Mouse (Mus musculus) liver, postnatal 0 days (tissue): ENCODE data around the gene Cpt1a. TPM values are rescaled to one million over a fixed set of nuclear protein-coding genes. Genes with fewer than 3 reads are reported as not detected.

Experiments
- ATAC-seq: fragments of 200-750 bp; cut with Nextera tagmentation; 2 replicates; pipeline ENCODE4 v1.8.0; 2017; ENCODE audit warnings: mild to moderate bottlenecking, moderate library complexity
- DNase-seq: peaks from one replicate; pipeline ENCODE4 v3.0.0-alpha.2; 2016
- H3K27ac ChIP-seq: fragments of 300-500 bp; sonication (generic); 2 replicates; pipeline ENCODE4 v1.5.1; 2014; ENCODE audit warnings: antibody characterized with exemption, moderate library complexity, mild to moderate bottlenecking, low read depth
- H3K27me3 ChIP-seq: fragments of 300-500 bp; sonication (generic); 2 replicates; pipeline ENCODE4 v1.6.1; 2014; ENCODE audit warnings: low read length, control low read depth, mixed read lengths; ENCODE audit not compliant: insufficient read depth
- H3K36me3 ChIP-seq: fragments of 300-500 bp; sonication (generic); replicated peaks from 2 replicates; pipeline ENCODE4 v1.6.1; 2014; ENCODE audit warnings: mild to moderate bottlenecking, control low read depth, low read length, moderate library complexity, mixed read lengths; ENCODE audit not compliant: insufficient read depth
- H3K4me1 ChIP-seq: fragments of 300-500 bp; sonication (generic); 2 replicates; pipeline ENCODE4 v1.6.1; 2014; ENCODE audit warnings: antibody characterized with exemption, mild to moderate bottlenecking, control low read depth; ENCODE audit not compliant: insufficient read depth
- H3K4me2 ChIP-seq: fragments of 300-500 bp; sonication (generic); 2 replicates; pipeline ENCODE4 v1.6.1; 2014; ENCODE audit warnings: low read depth, mild to moderate bottlenecking, low read length, moderate library complexity, mixed read lengths
- H3K4me3 ChIP-seq: fragments of 300-500 bp; sonication (generic); 2 replicates; pipeline ENCODE4 v1.5.1; 2014; ENCODE audit warnings: low read depth, low read length
- H3K9ac ChIP-seq: fragments of 300-500 bp; sonication (generic); replicated peaks from 2 replicates; pipeline ENCODE4 v1.6.1; 2014; ENCODE audit warnings: mild to moderate bottlenecking, moderate library complexity
- H3K9me3 ChIP-seq: fragments of 300-500 bp; sonication (generic); 2 replicates; pipeline ENCODE4 v1.6.1; 2016; ENCODE audit warnings: mild to moderate bottlenecking, control low read depth, low read length, mixed read lengths
- CTCF ChIP-seq: sonication (generic); IDR thresholded peaks from 2 replicates; pipeline ENCODE4 v1.5.1; 2016; ENCODE audit warnings: antibody characterized with exemption, low read depth
- EP300 ChIP-seq: IDR thresholded peaks from 2 replicates; pipeline ENCODE4 v1.6.1; 2016; ENCODE audit warnings: antibody characterized with exemption, low read depth, mild to moderate bottlenecking
- WGBS: fragments of 180-500 bp; shearing (Covaris S2); extraction: QIAGEN DNeasy Blood & Tissue Kit; methylation state at CpG from one replicate; pipeline ENCODE4 v1.1.7; 2014; ENCODE audit not compliant: insufficient replicate concordance; 5-methylcytosine and 5-hydroxymethylcytosine counted together
- polyA plus RNA-seq: library from polyadenylated mRNA; unstranded; fragments of >200 nt; fragmentation: Nextera tagmentation; extraction: Ambion mirVana; gene quantifications from 2 replicates; pipeline ENCODE4 v1.2.1, GENCODE M21; 2015

The Cpt1a gene
- polyA plus RNA-seq, 1 experiment from 2014 or later = 140 TPM

DNA sequence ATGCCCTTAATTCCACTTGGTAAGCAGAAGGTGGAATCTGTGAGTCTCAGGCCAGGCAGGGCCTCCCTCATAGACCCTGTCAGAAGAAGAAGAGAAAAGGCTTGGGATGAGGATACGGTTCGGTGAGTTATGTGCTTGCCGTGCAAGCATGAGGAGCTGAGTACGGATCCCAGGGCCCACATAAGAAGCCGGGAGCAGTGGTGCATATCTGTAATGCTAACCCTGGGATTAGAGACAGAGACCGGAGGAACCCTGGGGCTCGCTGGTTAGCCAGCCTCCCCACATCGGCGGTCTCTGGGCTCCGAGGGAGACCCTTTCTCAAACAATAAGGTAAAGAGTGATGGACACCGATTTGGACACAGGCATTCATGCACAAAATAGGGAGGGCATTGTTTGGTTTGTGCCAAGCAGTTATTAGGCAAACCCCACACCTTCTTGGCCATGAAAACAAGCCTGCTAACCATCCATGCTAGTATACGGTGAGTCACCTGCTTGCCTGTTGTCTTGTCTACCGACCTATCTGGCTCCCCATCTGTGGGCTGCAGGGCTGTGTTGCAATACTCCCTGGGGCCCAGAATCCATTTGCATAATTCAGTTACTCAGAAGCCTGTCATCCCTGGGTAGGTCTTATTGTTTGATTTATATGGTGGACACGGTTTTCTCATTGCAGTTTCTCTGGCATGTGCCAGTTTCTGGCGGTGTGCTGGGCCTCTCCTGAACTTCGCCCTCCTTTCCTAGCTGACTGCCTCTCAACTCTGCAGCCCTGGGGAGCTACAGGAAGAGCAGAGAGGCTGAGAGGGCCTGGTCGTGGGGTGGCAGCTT is 11.8 kb downstream of the Cpt1a start:
- H3K27me3 ChIP-seq = no peaks in the 10 kb centered on the region
- peak overlapping the region; percentile 72 for H3K27ac ChIP-seq
- DNase-seq (no peak), ATAC-seq (peak; percentile 35)
- H3K4me2 ChIP-seq = peak overlapping the region; percentile 24; the same call in 1 of the 2 replicates
- no peak overlapping the region for H3K4me3 ChIP-seq
- 0 out of 2 replicates have a peak overlapping the region, but pooled peaks have one; percentile 21 for H3K9ac ChIP-seq
- H3K9me3 ChIP-seq = no peaks in the 10 kb centered on the region
- H3K4me1 ChIP-seq = peaks cover 51% of the 10 kb centered on the region
- TF ChIP-seq EP300 (no peak), CTCF (no peak)
- H3K36me3 ChIP-seq = peaks cover 2% of the 10 kb centered on the region
- 57% methylated on average over 17 of the region's 17 CpGs for WGBS

DNA sequence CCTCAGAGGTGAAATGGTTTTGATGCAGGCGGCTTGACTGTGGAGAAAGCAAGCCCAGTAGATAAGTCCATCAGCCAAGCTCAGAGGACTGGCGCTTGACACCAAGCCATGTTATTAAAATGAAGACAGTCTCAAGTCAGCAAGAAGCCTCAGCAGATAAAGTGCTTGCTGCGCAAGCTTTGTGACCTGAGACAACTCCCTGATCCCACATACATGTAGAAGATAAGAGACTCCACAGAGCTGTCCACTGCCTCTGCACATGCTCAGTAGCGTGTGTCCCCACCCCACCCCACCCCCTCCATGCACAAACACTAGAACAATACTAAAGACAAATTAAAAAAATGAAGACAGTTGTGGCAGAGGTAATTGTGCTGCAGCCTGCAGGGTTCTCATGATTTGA is 12.4 kb downstream of the Cpt1a start:
- Histone ChIP-seq H3K9me3 (no peaks in the 10 kb centered on the region), H3K4me1 (peaks cover 54% of the 10 kb centered on the region), H3K36me3 (no peaks in the 10 kb centered on the region; the same call in none of the 2 replicates), H3K27me3 (no peaks in the 10 kb centered on the region), H3K9ac (0 out of 2 replicates have a peak overlapping the region, but pooled peaks have one; percentile 21), H3K4me3 (no peak overlapping the region), H3K27ac (peak overlapping the region; percentile 72), H3K4me2 (peak overlapping the region; percentile 24; the same call in 1 of the 2 replicates)
- no peak for DNase-seq
- WGBS = 45% methylated on average over 4 of the region's 4 CpGs
- peak; percentile 14 for ATAC-seq
- no peak for TF ChIP-seq CTCF
- no peak for TF ChIP-seq EP300

DNA sequence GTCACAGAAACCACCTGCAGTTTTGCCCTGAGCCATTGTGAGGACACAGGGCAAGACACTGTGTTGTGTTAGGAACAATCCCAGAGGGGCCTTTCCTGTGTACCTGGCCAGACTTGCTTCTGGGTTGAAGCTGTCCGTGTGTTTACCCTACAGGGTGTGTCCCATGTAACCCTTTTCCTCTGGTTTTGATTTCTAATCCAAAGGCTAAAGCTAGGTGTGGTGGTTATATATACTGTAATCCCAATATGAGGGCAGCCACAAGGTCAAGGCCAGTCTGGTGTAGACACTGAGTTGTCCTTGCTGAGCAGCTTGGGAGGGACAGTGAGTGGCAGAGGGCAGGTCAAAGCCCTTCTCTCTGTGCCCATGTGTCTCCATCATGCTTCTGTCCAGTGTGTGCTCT is 13.8 kb downstream of the Cpt1a start:
- H3K4me3 ChIP-seq = no peak overlapping the region
- no peak overlapping the region for H3K4me2 ChIP-seq
- 47% methylated on average over 1 of the region's 1 CpGs for WGBS
- no peaks in the 10 kb centered on the region for H3K9me3 ChIP-seq
- no peak for TF ChIP-seq CTCF
- no peak for TF ChIP-seq EP300
- no peak overlapping the region for H3K27ac ChIP-seq
- DNase-seq (no peak), ATAC-seq (0 out of 2 replicates have a peak, but pooled peaks have one; percentile 7)
- no peaks in the 10 kb centered on the region; the same call in 1 of the 2 replicates for H3K36me3 ChIP-seq
- no peak overlapping the region for H3K9ac ChIP-seq
- no peaks in the 10 kb centered on the region for H3K27me3 ChIP-seq
- peaks cover 47% of the 10 kb centered on the region for H3K4me1 ChIP-seq

DNA sequence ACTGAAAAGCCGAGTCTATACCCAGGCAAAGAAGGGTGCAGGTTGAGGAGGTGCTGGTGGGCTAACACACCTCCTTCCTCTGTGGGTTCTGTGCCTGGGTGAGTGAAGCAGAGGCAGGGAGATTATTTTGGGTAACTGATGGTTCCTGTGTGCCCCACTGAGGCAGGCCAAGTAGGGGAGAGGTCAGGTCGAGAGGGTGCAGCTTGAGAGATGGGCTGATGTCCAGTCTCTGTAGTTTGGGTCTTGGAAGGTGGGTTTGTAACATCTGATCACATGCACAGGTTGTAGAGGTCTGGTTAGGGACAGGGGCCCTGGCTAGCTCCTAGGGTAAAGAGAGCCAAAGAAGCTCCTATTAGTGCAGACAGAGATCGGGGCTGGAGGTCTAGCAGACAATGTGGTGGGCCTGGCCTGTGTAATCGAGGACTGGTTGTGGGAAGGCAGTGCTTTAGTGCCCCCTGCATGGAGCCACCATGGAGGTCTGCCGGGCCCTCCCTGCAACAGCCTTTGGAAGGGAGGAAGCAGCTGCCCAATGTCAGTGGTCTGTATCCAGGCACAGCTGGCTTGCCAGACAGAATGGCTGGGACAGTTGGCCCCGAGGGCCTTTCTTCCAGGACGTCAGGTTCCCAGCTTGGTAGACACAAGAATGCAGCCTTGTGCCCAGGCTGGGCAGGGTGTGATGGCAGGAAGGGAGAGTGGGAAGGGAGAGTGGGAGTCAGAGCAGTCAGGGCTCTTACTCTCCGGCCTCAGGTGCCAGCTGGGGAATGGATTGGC is 14.5 kb downstream of the Cpt1a start:
- H3K4me2 ChIP-seq = no peak overlapping the region

DNA sequence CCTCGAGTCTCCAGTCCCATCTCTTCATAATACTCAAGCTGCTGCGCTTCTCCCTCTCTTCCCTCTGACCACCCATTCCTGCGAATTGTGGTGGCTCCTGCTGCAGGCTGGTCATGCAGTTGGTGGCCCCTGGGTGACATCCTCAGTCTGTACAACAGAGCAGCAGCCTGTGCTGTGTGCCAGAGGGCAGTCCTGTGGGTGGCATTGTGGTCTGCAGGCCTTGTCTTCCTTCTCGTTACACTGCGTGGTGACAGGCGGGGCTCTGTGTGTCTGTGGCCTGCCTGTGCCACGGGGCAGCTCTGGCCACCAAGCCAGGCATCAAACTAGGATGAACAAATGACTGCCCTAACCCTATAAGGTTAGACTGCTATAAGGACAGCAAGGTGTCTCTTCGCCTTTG is 17.1 kb downstream of the Cpt1a start:
- Histone ChIP-seq H3K4me1 (peaks cover 35% of the 10 kb centered on the region), H3K9me3 (no peaks in the 10 kb centered on the region), H3K27ac (no peak overlapping the region), H3K27me3 (no peaks in the 10 kb centered on the region), H3K4me3 (no peak overlapping the region), H3K9ac (no peak overlapping the region), H3K36me3 (no peaks in the 10 kb centered on the region; the same call in 1 of the 2 replicates), H3K4me2 (no peak overlapping the region)
- ATAC-seq = no peak
- 65% methylated on average over 8 of the region's 8 CpGs for WGBS
- no peak for TF ChIP-seq EP300
- TF ChIP-seq CTCF = no peak
- no peak for DNase-seq

More for the DNA sequence above, 14.5 kb downstream of the Cpt1a start:
- Histone ChIP-seq H3K4me3 (no peak overlapping the region), H3K36me3 (no peaks in the 10 kb centered on the region; the same call in 1 of the 2 replicates), H3K4me1 (peaks cover 47% of the 10 kb centered on the region), H3K9ac (no peak overlapping the region), H3K9me3 (no peaks in the 10 kb centered on the region), H3K27ac (no peak overlapping the region), H3K27me3 (no peaks in the 10 kb centered on the region)
- 68% methylated on average over 8 of the region's 8 CpGs for WGBS
- DNase-seq (no peak), ATAC-seq (no peak)
- no peak for TF ChIP-seq EP300
- TF ChIP-seq CTCF = no peak

DNA sequence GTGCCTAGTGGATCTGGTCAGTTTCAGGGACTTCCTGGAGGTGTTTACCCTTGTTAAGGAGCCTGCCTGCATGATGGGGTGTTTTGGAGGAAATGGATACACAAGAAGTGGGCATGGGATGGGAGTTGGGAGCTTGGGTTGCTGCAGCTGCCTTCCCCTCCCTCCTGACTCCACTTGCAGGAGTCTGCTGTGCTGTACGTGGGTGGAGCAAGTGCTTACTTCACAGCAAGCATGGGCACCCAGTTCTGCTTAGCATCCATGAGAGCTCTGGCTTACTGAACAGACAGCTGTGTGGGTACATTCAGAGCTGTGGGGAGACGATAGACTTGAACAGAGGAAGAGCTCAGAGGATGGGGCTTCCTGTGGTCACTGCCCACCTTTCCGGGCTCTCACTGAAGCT is 18.9 kb downstream of the Cpt1a start:
- ATAC-seq = no peak
- no peak overlapping the region for H3K4me3 ChIP-seq
- H3K36me3 ChIP-seq = no peaks in the 10 kb centered on the region
- WGBS = 39% methylated on average over 3 of the region's 3 CpGs
- no peak overlapping the region for H3K27ac ChIP-seq
- H3K4me2 ChIP-seq = no peak overlapping the region
- no peak overlapping the region for H3K9ac ChIP-seq
- no peaks in the 10 kb centered on the region for H3K27me3 ChIP-seq
- H3K4me1 ChIP-seq = peaks cover 20% of the 10 kb centered on the region
- TF ChIP-seq EP300 (no peak), CTCF (no peak)
- H3K9me3 ChIP-seq = no peaks in the 10 kb centered on the region
- DNase-seq = no peak
